Mouse (Mus musculus): Measurements from ENCODE around the gene Ralgapa1.

The Ralgapa1 gene

GRCm38 (mm10) chr12:55820661-55821314 lies at the start of gene Ralgapa1:
Gene Ralgapa1 (minus strand): TSS chr12:55821167.
- DNase-seq: peak; percentile 91

DNA sequence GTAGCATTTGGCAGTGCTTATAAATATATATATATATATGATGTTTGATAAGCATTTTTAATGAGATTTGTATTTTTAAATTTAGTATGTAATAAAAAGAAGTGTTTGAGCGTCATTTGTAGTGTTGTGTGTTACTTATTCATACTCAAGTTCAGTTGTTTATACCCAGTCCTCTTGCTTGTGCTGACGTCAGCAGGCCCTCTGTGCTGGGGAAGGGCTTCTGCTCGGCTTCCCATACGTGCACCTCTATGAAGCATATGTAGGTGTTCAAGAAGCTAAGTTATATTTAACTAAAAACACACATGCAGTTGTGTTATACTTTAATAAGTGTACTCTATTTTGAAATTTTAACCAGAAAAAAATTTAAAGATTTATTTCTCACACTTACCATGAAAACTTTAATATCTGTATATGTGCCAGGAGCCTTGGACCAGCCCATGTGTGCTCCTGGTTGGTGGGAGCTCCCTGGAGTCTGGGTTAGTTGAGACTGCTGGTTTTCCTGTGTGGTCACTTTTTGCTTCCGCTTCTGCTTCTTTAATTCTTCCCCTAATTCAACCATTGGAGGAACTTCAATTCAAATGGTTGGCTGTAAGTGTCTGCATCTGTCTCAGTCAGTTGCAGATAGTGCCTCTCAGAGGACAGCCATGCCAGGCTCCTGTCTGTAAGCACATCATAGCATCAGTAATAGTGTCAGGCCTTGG lies 48.8 kb upstream of the Ralgapa1 start:
- DNase-seq: no peak

- DNase-seq: no peak
These were observed 46.8 kb upstream of the Ralgapa1 start for GRCm38 (mm10) chr12:55867738-55868137.

DNA sequence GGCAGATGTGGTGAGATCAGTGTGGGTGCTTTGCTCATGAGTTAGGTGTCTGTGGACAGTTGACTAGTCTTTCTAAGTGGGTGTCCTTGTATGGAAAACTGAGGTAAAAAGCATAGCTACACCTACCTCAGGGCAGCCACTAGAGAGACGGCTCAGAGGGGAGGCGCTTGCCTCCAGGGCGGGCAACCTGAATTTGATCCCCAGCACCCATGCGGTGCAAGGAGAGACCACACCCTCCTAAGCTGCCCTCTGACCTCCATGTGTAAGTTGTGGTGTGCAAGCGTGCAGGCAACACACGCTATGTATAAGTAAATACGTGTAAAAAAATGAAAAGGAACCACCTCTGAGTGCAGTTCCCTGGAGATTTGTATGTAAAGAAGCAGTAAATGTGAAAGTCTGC lies 39.7 kb upstream of the Ralgapa1 start:
- no peak for DNase-seq

DNA sequence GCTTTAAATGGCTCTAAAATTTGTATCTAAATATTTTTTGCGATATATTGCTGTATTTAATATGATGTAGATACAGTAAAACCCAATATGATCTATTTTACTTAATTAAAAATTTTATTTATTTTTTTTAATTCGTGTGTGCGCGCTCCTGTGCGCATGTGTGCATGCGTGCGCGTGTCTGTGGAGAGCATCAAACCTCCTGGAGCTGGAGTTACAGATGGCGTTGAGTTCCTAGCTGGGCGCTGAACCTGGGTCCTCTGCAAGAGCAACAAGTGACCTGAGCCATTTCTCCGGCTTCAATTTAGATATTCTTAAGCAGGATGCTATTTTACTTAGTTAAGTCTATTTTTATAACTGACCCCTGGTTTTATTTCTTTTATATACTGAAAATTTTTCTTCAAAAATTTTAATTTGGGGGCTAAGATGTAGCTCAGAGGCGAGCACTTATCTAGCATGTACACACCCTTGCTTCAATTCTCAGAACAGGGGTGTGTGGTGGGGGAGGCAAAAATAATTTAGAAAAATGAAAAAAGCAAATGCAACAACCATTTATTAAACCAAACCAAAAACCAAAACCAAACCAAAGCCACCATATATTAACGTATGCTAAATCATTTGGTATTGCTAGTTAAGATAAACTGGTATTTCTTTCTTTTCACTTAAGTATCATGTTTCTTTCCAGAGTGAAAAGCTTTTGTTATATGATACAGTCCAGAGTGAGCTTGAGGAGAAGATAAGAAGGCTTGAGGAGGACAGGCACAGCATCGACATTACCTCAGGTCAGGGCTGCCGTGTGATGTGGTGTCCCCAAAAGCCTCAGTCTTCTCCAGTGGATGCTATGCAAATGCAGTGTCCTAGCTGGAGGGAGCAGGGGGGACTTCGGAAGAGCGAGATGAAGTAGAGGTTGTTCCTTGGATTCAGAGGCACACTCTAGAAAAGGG lies 38.7 kb upstream of the Ralgapa1 start:
- DNase-seq: no peak

DNA sequence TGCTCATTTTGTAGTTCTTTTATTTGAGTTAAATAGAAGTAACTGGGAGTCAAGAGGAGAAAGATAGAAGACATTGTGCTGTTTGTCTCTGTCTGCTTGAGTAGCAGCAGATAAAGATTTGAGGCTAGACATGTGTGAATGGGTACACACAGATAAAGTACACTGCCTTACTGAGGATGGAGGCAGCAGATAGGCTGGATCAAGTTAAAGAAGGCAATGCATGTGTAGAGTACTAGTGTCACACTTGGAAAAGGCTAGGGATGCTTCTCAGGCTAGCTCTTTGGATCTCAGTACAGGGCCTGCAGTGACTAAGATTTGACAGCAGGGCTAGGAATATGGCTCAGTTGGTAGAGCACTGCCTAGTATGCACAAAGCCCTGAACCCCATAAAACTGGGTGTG lies 29.7 kb upstream of the Ralgapa1 start:
- no peak for DNase-seq

DNA sequence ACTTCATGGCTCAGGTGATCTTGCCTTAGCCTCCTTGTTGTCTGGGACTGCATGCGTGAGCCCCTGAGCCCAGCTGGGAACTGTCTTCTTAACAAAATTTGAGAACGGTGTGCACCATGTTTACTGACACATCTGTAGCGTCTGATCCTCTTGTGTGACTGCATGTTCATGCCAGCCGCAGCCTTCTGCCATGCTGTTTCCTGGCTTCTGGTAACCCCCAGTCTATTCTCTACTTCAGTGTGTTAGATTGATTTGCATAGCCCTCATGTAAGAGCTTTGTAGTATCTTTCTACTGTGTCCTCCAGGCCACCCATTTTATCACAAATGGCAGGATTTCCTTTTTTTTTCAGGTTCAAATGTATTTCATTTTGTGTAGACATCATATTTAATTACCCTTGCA lies 26.9 kb upstream of the Ralgapa1 start:
- no peak for DNase-seq

DNA sequence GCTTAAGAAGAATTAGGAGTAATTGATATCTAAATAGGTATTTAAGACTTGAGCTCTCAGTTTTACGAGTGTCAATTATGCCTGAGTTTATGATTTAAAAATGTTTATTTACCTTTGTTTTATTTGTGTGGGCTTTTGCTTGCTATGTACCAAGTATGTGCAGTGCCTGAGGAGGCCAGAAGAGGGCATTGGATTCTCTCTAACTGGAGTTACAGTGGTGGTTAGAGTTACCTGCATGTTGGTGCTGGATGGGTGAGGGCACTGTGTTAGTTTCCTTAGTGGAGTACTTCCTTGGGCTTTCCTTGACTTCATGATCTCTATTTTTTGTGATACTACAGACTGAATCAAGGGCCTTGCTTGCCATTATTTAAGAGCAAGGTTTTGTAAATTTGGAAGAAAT lies 25.8 kb upstream of the Ralgapa1 start:
- DNase-seq: peak; percentile 55

DNA sequence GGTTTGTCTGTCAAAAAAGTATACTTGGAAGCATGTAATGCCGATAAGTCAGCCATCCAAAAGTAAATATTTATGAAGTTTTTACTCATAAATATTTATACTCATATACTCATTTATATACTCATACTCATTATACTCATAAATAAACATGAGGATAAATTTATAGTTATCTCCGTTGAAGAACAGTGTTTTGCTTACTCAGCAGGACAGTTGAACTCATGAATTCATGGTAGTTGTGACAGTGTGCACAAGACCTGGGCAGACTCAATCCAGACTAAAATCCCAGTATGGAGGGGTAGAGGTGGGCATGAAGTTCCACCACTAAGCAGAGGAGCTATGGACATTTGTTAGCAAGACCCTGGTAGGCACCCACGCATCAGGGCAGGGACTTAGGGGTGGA lies 16.5 kb upstream of the Ralgapa1 start:
- DNase-seq: no peak

GRCm38 (mm10) chr12:55836199-55836951 lies 15.4 kb upstream of the Ralgapa1 start, which contains the start of gene Brms1l:
Gene Brms1l (plus strand): TSS chr12:55836324.
- DNase-seq: peak; percentile 97

DNA sequence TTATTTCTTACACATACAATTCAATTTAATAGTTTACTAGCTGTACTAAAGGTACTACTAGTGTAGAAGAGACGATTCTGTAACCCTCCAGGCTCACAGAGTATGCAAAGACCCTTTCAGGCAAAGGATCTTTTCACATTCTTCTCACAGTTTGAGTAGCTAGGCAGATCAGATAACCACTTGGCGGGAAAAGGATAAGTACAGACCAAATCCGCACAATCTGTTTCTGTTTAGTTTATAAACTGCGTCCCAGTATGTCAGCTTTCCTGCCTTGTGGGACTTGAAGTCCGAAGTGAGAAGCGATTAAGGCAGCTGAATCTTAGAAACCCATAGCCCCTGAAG lies 14.9 kb upstream of the Ralgapa1 start:
- no peak for DNase-seq

GRCm38 (mm10) chr12:55834891-55835290 lies 13.9 kb upstream of the Ralgapa1 start:
- DNase-seq: no peak

DNA sequence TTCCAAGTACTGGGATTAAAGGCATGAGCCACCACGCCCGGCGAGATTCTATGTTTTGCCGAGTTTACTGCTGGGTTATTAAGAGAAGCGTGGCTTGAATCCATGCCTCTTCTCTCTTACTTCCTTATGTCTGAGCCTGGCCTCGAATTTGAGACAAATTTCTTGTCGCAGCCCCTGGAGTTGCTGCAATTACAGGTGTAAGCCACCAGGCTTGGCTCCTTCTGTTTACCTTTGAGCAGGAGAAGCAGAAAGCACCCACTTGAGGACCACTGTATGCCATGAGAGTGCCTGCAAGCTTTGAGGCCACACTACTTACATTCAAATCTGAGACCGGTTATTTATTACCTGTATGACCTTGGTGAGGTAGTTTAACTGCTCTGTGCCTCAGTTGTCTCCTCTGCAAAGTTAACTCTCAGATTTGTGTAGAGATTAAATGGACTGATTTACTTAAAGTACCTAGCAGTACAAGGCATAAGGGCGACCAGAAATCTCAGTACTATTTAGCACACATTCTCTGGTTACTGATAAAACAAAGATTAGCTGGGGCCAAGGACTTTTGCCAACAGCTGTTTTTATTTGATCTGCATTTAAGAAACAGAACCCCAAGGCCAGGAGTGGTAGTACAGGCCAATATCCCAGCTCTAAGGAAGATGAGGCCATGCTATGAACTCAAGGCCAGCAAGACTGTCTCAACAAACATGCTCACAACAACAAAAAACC lies 13.1 kb upstream of the Ralgapa1 start:
- DNase-seq: no peak

DNA sequence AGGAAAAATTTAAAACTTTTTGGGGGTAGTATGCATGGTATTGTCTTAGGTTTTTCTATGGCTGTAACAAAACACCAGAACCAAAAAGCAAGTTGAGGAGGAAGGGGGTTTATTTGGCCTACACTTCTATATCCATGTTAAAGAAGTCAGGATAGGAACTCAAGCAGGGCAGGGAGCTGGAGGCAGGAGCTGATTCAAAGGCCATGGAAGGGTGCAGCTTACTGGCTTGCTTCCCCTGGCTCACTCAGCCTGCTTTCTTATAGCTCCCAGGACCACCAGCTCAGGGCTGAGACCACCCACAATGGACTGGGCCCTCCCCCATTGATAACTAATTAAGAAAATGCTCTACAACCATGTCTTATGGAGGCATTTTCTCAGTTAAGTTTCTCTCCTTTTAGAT lies 12.0 kb upstream of the Ralgapa1 start:
- no peak for DNase-seq

GRCm38 (mm10) chr12:55831101-55831500 lies 10.1 kb upstream of the Ralgapa1 start:
- peak; percentile 66 for DNase-seq

- DNase-seq: no peak
These were observed 4.6 kb upstream of the Ralgapa1 start for GRCm38 (mm10) chr12:55825537-55825936.

DNA sequence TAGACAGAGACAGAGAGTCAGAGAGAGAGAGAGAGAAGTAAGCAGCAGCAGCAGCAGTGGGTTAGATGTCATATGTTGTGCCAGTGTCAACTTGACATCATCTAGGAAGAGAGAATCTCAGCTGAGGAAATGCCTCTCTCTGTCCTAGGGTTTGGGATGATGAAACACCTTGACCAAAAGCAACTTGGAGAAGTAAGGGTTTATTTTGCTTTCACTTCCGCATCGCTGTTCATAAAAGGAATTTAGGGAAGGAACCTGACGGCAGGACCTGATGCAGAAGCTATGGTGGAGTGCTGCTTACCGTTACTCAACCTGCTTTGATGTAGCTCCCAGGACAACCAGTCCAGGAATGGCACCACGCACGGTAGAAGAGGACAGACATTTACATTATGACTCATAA lies 3.1 kb upstream of the Ralgapa1 start:
- DNase-seq: no peak

- peak; percentile 48 for DNase-seq
These were observed 777 bp downstream of the Ralgapa1 start for GRCm38 (mm10) chr12:55820119-55820660.

DNA sequence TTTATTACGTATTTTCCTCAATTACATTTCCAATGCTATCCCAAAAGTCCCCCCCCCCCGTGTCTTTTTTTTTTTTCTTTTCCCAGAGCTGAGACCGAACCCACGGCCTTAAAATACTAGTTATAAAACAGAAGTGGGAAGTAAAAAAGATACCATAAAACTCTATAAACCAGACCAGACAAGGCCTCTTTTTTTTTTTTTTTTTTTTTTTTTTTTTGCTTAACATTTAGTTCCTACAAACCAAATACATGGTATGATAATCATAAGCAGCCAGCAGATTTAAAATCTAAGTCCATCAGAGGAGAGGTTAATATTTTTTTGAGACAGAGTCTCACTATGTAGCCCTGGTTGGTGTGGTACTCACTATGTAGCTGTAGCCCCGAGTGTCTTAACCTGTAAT lies 4.5 kb downstream of the Ralgapa1 start:
- DNase-seq: no peak

DNA sequence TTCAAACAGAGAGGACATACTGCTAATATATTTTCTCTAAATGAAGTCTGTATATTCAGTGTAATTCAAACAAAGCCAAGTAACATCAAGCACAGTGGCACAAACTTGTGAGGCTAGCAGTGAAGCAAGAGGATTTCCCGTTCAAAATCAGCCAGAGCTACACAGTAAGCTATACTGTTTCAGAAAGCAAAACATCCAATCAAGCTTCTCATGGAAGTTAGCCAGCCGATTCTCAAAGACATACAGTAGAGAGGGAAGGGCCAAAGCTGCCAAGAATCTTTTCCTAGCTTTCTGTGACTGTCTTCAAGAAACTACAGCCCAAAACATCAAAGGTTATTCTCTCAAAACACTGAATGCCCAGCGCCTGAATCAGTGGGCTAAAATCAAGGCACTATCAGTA lies 15.9 kb downstream of the Ralgapa1 start:
- DNase-seq: no peak

DNA sequence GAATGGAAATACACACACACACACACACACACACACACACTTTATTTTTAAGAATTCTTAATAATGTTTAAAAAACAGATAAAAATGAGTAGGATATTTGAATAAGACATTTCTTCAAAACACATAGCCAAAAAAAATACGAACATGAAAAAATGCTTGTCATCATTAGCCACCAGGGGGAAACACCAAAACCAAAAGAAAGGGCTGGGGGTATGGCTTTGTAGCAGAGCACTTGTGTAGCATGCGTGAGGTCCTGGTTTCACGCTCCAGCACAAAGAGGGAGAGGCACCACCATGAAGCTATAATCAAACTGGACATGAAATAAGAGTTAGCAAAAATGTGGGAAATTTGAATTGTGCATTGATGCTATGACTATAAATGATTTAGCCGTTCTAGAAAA lies 19.8 kb downstream of the Ralgapa1 start:
- no peak for DNase-seq

DNA sequence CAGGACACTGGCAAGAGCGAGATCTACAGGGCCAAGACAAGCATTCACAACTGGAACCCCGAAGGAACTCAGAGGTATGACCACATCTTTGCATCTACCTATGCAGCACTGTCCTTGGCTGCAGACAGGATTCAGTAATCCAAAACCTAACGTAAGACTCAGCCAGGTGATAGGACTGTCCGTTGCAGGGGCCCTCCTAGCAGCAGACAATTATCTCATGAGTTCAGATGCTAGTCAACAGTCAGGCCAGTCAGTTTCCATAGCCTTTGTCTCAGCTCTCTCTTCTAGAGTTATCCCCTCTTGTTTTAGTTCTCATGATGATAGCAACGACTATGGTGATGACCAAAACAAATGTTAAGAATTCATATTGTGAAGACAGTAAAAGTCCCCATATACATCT lies 20.8 kb downstream of the Ralgapa1 start:
- no peak for DNase-seq

Data from thymus, postnatal 14 days (tissue).